Mouse (Mus musculus): ENCODE measurements around the gene Tex14. TPM values are rescaled to one million over a fixed set of nuclear protein-coding genes. Genes with fewer than 3 reads are reported as not detected.
A peak's percentile ranks its signal among the peaks of the same experiment; 100 is the strongest.

Gene Tex14
- polyA plus RNA-seq, 1 experiment from 2014 or later = 0.27 TPM

DNA sequence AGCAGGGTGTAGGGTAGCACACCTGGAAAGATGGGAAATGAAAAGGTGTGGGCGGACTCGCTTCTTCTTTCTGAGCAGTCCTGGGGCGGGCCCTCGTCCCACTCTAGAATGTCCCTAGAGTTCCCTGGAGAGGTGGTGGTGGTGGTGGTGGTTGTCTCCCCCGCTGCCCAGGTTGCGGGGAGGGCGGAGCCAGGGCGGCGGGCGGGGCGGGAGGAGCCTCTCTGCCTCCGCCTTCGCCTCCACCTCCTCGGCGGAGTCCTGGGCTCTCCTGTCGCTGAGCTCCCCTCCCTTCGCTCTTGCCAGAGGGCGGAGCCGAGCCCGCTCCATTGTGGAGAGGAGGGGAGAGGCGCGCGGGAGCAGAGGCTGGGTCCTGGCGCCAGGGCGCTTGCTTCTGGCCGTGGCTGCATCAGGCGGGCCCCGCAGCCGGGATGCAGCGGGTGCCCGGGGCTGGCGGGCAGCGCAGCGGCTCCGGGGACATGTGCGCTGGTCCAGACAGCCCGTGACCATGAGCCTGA is 190.5 kb downstream of the Tex14 start:
- H3K4me1 ChIP-seq (ENCODE audit: control insufficient read depth, insufficient read depth, low read length) = peaks cover 40% of the 10 kb centered on the region
- peaks cover 41% of the 10 kb centered on the region for H3K36me3 ChIP-seq (ENCODE audit: control insufficient read depth, insufficient read depth, low read length)
- H3K4me3 ChIP-seq (ENCODE audit: low read length) = peak overlapping the region; percentile 78
- peak; percentile 71 for ATAC-seq (ENCODE audit: low FRiP score, low TSS enrichment)
- peak overlapping the region; percentile 80 for H3K27ac ChIP-seq (ENCODE audit: low read depth, low read length)
- peak overlapping the region; percentile 81 for H3K9ac ChIP-seq (ENCODE audit: low read depth, low read length)
- no peaks in the 10 kb centered on the region for H3K9me3 ChIP-seq (ENCODE audit: control insufficient read depth, low read length)
- WGBS = 1% methylated on average over 22 of the region's 37 CpGs
- no peaks in the 10 kb centered on the region for H3K27me3 ChIP-seq (ENCODE audit: control insufficient read depth, insufficient read depth, low read length)
- H3K4me2 ChIP-seq (replicated peaks; ENCODE audit: low read depth, low read length) = peak overlapping the region; percentile 92

DNA sequence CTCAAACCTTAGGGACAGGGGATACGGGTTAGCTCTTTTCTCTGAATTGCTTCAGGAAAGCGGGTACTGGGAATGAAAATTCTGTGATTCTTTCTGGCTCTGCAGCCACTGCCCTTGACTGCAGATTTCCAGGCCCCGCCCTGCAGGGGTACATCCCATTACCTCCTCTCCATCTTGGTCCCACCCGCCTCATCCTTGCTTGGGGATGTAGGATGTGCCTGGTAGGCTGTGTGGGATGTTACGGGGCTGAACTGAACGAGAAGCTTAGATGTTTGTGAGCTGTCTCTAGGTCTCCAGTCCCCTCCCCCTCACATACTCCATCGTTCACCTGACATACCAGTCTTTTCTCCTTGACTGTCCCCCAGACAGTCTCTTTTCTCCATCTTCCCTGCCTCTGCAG is 191.1 kb downstream of the Tex14 start:
- Histone ChIP-seq H3K9ac (ENCODE audit: low read depth, low read length) (peak overlapping the region; percentile 81), H3K9me3 (ENCODE audit: control insufficient read depth, low read length) (no peaks in the 10 kb centered on the region), H3K27me3 (ENCODE audit: control insufficient read depth, insufficient read depth, low read length) (no peaks in the 10 kb centered on the region), H3K4me2 (replicated peaks; ENCODE audit: low read depth, low read length) (peak overlapping the region; percentile 92), H3K36me3 (ENCODE audit: control insufficient read depth, insufficient read depth, low read length) (peaks cover 47% of the 10 kb centered on the region), H3K4me1 (ENCODE audit: control insufficient read depth, insufficient read depth, low read length) (peaks cover 36% of the 10 kb centered on the region), H3K4me3 (ENCODE audit: low read length) (peak overlapping the region; percentile 78), H3K27ac (ENCODE audit: low read depth, low read length) (peak overlapping the region; percentile 80)
- WGBS = 9% methylated on average over 7 of the region's 7 CpGs
- no peak for ATAC-seq (ENCODE audit: low FRiP score, low TSS enrichment)

DNA sequence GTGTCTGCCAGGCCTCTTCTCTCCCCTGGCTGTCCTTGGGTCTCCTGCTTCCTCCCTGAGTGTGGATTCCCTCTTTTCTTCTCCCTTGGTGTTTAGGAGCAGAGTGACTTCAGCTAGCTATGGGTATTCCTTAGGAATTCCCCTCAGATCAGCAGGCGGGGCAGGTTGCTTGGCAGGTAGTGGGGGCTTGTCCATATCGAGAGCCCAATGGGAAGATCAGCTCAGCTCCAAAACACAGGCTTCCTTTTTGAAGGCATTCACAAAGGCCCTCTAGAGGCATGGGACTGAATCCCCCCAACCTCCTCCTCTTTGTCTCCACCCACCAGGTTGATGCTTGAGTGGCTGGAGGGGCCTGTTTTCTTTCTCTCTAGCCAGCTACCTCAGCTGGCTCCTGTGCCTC is 191.6 kb downstream of the Tex14 start:
- H3K4me1 ChIP-seq (ENCODE audit: control insufficient read depth, insufficient read depth, low read length) = peaks cover 36% of the 10 kb centered on the region
- no peaks in the 10 kb centered on the region for H3K27me3 ChIP-seq (ENCODE audit: control insufficient read depth, insufficient read depth, low read length)
- peak overlapping the region; percentile 92 for H3K4me2 ChIP-seq (replicated peaks; ENCODE audit: low read depth, low read length)
- H3K9ac ChIP-seq (ENCODE audit: low read depth, low read length) = peak overlapping the region; percentile 81; the same call in 1 of the 2 replicates
- no peaks in the 10 kb centered on the region for H3K9me3 ChIP-seq (ENCODE audit: control insufficient read depth, low read length)
- H3K27ac ChIP-seq (ENCODE audit: low read depth, low read length) = peak overlapping the region; percentile 42; the same call in 1 of the 2 replicates
- H3K4me3 ChIP-seq (ENCODE audit: low read length) = peak overlapping the region; percentile 78
- peaks cover 51% of the 10 kb centered on the region for H3K36me3 ChIP-seq (ENCODE audit: control insufficient read depth, insufficient read depth, low read length)
- WGBS = 33% methylated on average over 2 of the region's 2 CpGs
- no peak for ATAC-seq (ENCODE audit: low FRiP score, low TSS enrichment)

DNA sequence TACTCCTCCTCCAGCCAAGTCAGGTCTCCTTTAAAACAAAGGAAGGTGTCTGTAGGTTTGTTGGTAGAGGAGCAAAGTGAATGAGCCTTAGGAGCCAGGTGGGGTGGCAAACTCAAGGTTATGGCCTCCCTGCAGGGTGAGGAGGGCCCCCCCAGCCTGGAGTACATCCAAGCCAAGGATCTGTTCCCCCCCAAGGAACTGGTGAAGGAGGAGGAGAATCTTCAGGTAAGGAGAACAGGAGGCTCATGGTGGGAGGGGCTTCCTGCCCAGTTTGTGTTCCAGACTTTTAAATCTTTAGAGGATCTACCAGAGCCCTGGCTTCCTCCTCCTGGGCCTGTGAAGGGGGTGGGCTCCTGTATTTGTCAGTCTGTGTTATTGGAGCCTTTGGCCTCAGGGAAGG is 192.2 kb downstream of the Tex14 start:
- Histone ChIP-seq H3K9ac (ENCODE audit: low read depth, low read length) (peak overlapping the region; percentile 81; the same call in 1 of the 2 replicates), H3K4me1 (ENCODE audit: control insufficient read depth, insufficient read depth, low read length) (peaks cover 36% of the 10 kb centered on the region), H3K9me3 (ENCODE audit: control insufficient read depth, low read length) (no peaks in the 10 kb centered on the region), H3K4me2 (replicated peaks; ENCODE audit: low read depth, low read length) (no peak overlapping the region), H3K4me3 (ENCODE audit: low read length) (no peak overlapping the region; the same call in 1 of the 2 replicates), H3K27me3 (ENCODE audit: control insufficient read depth, insufficient read depth, low read length) (no peaks in the 10 kb centered on the region), H3K36me3 (ENCODE audit: control insufficient read depth, insufficient read depth, low read length) (peaks cover 57% of the 10 kb centered on the region), H3K27ac (ENCODE audit: low read depth, low read length) (no peak overlapping the region)
- no peak for ATAC-seq (ENCODE audit: low FRiP score, low TSS enrichment)

DNA sequence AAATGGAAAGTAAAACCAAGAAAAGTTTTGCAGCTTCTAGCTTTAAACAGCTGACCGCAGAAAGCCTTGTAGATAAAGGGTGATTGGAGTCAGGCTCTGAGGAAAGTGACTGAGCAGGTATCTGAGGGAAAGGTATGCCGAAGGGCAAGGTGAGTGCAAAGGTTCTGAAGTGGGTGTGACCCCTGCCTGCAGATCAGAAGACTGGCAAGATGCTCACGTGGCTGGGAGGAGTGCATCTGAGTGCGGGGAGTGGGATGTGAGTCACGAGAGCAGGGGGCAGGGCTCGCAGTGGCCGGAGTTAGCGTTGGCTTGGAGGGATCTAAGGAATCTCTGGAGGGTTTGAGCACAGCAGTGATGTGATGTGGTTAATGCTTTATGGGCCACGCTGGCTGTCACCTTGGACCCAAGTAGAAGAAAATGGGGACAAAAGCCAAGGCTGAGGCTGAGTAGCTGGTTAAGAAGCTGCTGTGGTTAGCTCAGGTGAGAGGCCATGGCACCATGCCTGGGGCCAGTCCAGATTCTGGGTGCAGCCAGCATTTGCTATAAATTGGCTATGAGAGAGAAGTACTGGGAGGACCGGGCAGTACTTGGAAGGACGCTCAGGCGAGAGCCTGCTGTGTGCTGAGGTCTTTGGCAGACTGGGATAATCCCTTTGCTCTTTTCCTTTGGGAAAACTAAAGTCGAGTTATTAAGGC is 194.7 kb downstream of the Tex14 start:
- 89% methylated on average over 13 of the region's 13 CpGs for WGBS
- Histone ChIP-seq H3K9ac (ENCODE audit: low read depth, low read length) (no peak overlapping the region), H3K4me2 (replicated peaks; ENCODE audit: low read depth, low read length) (no peak overlapping the region), H3K27me3 (ENCODE audit: control insufficient read depth, insufficient read depth, low read length) (no peaks in the 10 kb centered on the region), H3K27ac (ENCODE audit: low read depth, low read length) (no peak overlapping the region), H3K9me3 (ENCODE audit: control insufficient read depth, low read length) (no peaks in the 10 kb centered on the region), H3K4me3 (ENCODE audit: low read length) (no peak overlapping the region), H3K4me1 (ENCODE audit: control insufficient read depth, insufficient read depth, low read length) (peaks cover 20% of the 10 kb centered on the region), H3K36me3 (ENCODE audit: control insufficient read depth, insufficient read depth, low read length) (peaks cover 77% of the 10 kb centered on the region)
- ATAC-seq (ENCODE audit: low FRiP score, low TSS enrichment) = no peak

DNA sequence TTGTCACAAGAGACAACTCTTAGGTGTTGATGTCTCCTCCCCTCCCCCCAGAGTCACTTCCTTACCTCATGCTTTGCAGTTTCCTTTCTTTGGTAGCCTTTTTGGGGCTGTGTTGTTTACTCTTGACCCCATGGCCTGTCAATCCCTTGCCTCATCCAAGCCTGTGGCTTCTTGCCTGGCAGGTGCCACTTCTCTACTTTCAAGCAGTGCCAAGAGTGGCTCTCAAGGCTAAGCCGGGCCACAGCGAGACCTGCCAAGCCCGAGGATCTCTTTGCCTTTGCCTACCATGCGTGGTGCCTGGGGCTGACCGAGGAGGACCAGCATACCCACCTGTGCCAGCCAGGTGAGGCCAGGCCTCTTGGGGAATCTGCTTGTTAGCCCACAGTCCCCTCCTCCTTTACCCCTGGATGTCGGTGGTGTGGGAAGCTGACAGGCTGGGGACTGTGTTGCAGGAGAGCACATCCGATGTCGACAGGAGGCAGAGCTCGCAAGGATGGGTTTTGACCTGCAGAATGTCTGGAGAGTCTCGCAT is 195.5 kb downstream of the Tex14 start:
- ATAC-seq (ENCODE audit: low FRiP score, low TSS enrichment) = no peak
- peaks cover 13% of the 10 kb centered on the region for H3K4me1 ChIP-seq (ENCODE audit: control insufficient read depth, insufficient read depth, low read length)
- WGBS = 94% methylated on average over 10 of the region's 10 CpGs
- H3K9me3 ChIP-seq (ENCODE audit: control insufficient read depth, low read length) = no peaks in the 10 kb centered on the region
- H3K4me2 ChIP-seq (replicated peaks; ENCODE audit: low read depth, low read length) = no peak overlapping the region
- H3K9ac ChIP-seq (ENCODE audit: low read depth, low read length) = no peak overlapping the region
- H3K27me3 ChIP-seq (ENCODE audit: control insufficient read depth, insufficient read depth, low read length) = no peaks in the 10 kb centered on the region
- H3K27ac ChIP-seq (ENCODE audit: low read depth, low read length) = no peak overlapping the region
- no peak overlapping the region for H3K4me3 ChIP-seq (ENCODE audit: low read length)
- H3K36me3 ChIP-seq (ENCODE audit: control insufficient read depth, insufficient read depth, low read length) = peaks cover 86% of the 10 kb centered on the region

DNA sequence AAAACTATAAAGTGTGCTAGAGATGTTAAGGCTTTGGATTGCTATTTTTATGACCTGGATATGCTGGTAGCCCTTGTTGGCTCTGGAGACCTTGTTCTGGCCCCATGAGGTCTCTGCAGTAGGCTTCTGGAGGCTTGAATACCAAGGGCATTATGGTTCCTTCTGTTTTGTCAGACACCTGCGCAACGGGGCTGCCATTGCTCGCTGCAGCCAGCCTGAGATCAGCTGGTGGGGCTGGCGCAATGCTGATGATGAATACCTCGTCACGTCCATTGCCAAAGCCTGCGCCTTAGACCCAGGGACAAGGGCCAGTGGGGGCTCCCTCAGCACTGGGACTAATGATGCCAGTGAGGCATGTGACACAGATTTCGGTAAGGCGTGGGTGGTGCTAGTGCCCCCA is 197.4 kb downstream of the Tex14 start:
- no peaks in the 10 kb centered on the region for H3K27me3 ChIP-seq (ENCODE audit: control insufficient read depth, insufficient read depth, low read length)
- no peaks in the 10 kb centered on the region for H3K9me3 ChIP-seq (ENCODE audit: control insufficient read depth, low read length)
- H3K4me2 ChIP-seq (replicated peaks; ENCODE audit: low read depth, low read length) = no peak overlapping the region
- H3K36me3 ChIP-seq (ENCODE audit: control insufficient read depth, insufficient read depth, low read length) = peaks cover 99% of the 10 kb centered on the region
- no peak overlapping the region for H3K27ac ChIP-seq (ENCODE audit: low read depth, low read length)
- H3K4me1 ChIP-seq (ENCODE audit: control insufficient read depth, insufficient read depth, low read length) = no peaks in the 10 kb centered on the region
- ATAC-seq (ENCODE audit: low FRiP score, low TSS enrichment) = no peak
- no peak overlapping the region for H3K4me3 ChIP-seq (ENCODE audit: low read length)
- no peak overlapping the region for H3K9ac ChIP-seq (ENCODE audit: low read depth, low read length)
- 94% methylated on average over 9 of the region's 9 CpGs for WGBS

DNA sequence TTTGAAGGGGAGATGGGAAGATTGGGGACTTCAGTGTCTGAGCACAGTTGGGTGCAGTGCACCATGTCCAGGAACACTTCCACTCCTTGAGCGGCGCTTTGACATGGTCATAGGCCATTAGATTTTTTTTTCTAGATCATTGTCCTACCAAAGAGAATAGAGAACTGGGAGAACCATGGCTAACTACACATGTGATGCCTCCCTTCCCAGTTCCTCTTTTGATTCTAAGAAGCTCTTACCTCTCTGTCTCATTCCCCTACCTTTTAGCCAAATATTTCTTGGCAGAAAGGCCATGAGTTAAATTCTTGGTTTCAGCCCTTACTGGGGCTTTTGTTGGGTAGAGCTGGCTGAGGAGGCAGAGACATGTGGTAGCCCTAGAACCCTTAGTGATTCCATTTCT is 198.7 kb downstream of the Tex14 start:
- no peak overlapping the region for H3K4me3 ChIP-seq (ENCODE audit: low read length)
- H3K27ac ChIP-seq (ENCODE audit: low read depth, low read length) = no peak overlapping the region
- H3K4me2 ChIP-seq (replicated peaks; ENCODE audit: low read depth, low read length) = no peak overlapping the region
- WGBS = 96% methylated on average over 2 of the region's 2 CpGs
- H3K9ac ChIP-seq (ENCODE audit: low read depth, low read length) = no peak overlapping the region
- H3K27me3 ChIP-seq (ENCODE audit: control insufficient read depth, insufficient read depth, low read length) = no peaks in the 10 kb centered on the region
- no peaks in the 10 kb centered on the region for H3K4me1 ChIP-seq (ENCODE audit: control insufficient read depth, insufficient read depth, low read length)
- H3K9me3 ChIP-seq (ENCODE audit: control insufficient read depth, low read length) = no peaks in the 10 kb centered on the region
- no peak for ATAC-seq (ENCODE audit: low FRiP score, low TSS enrichment)
- H3K36me3 ChIP-seq (ENCODE audit: control insufficient read depth, insufficient read depth, low read length) = peaks cover 99% of the 10 kb centered on the region

Measured in kidney, embryonic 14.5 days (tissue).